Comparison of ENCODE assay signal across 8 mouse cellular contexts in the genomic region with DNA sequence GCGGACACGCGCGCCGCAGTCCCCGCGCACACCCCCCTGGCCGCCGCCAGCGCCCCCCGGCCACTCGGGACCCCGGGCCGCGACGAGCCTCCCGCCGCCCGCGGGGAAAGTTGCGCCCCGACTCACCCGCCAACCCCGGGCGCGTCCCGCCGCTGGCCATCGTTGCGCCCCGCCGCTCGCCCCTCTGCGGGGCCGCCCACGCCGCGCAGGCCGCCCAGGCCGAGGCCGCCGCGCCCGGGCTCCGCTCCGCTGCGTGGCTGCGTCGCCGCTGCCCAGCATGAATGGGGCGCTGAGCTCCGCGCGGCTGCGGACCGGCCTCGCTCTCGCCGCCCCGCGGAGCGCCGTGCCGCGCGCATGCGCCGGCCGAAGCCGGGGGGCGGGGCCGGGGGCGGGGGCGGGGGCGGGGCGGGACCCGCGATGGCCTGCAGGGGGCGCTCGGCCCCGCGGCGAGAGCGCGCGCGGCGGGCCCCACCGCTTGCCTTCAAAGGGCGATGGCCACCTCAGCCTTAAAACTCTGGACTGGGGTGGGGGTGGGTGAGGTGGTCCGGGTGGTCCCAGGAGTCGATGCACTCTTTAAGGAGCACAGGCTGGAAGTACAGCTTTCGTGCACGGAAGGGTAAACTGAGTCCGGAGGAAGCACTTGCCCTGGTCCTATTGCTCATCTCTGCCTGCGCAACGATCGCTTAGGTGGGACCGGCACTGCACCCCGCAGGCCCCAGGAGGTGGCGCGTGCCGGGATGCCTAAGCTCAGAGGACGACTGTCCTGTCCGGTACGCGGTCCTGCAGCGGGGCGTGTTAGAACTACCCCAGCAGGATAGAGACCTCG. TPM values are rescaled to one million over a fixed set of nuclear protein-coding genes. Genes with fewer than 3 reads are reported as not detected.
DNase-seq lines count a peak whose midpoint lies in the region; ATAC-seq and TF ChIP-seq lines count a peak whose summit lies in the region.

Plxna1 (minus strand) TSS at position 340 of the 826 bp plus-strand sequence.

- no peaks in the 10 kb centered on the region for H3K36me3 ChIP-seq in forebrain, embryonic 15.5 days
- H3K36me3 ChIP-seq in lung, embryonic 16.5 days (ENCODE audit: control insufficient read depth, insufficient read depth, low read length), result no peaks in the 10 kb centered on the region

- POLR2A ChIA-PET in Patski (lab: Charles Lee), result interaction anchor here (0.8 to 1.4 kb wide), 3 partner anchors 10 to 446 kb away, joined by 3 read pairs; no protein-coding TSS in a partner anchor

- H3K9ac ChIP-seq in forebrain, embryonic 15.5 days (replicated peaks), result peak within 1 kb of the TSS; percentile 89
- H3K9ac ChIP-seq in lung, embryonic 16.5 days (ENCODE audit: low read length), result peak within 1 kb of the TSS; percentile 95

- H3K4me2 ChIP-seq in forebrain, embryonic 15.5 days (replicated peaks), result peak within 1 kb of the TSS; percentile 90
- H3K4me2 ChIP-seq in lung, embryonic 16.5 days (ENCODE audit: low read depth, low read length), result peak within 1 kb of the TSS; percentile 99

- ATAC-seq in Patski, result peak; percentile 57
- peak; percentile 47 for ATAC-seq in cerebellum, adult (ENCODE audit: insufficient number of reproducible peaks, low FRiP score, low TSS enrichment)
- peak; percentile 68 for ATAC-seq in forebrain, embryonic 15.5 days (replicated peaks)
- peak; percentile 88 for ATAC-seq in lung, embryonic 16.5 days (ENCODE audit: low read depth)

- H3K27me3 ChIP-seq in Patski, result no peaks in the 10 kb centered on the region
- H3K27me3 ChIP-seq in forebrain, embryonic 15.5 days, result 0 out of 2 replicates have a peak, but pooled peaks cover 3% of the 10 kb centered on the region
- H3K27me3 ChIP-seq in lung, embryonic 16.5 days (ENCODE audit: control insufficient read depth, insufficient read depth, low read depth, low read length), result no peaks in the 10 kb centered on the region

- H3K4me1 ChIP-seq in forebrain, embryonic 15.5 days, result peaks cover 43% of the 10 kb centered on the region
- peaks cover 37% of the 10 kb centered on the region for H3K4me1 ChIP-seq in lung, embryonic 16.5 days (replicated peaks; ENCODE audit: control insufficient read depth, insufficient read depth, low read length)

- no peak for DNase-seq in Patski (ENCODE audit: low read depth, low spot score)
- DNase-seq in heart, postnatal 10 days, result peak; percentile 63 to 68
- DNase-seq in large intestine, adult 2 months (ENCODE audit: low read depth, low spot score), result no peak
- peak; percentile 72 for DNase-seq in retina, embryonic 14.5 days (ENCODE audit: low spot score)
- DNase-seq in urinary bladder, postnatal 36 days (ENCODE audit: low spot score in 2 of 2), result peak; percentile 35 to 42

- no peak for TF ChIP-seq CTCF in Patski (IDR thresholded peaks at IDR 0.05)

- WGBS in forebrain, embryonic 15.5 days, result under 1% methylated on average over 68 of the region's 110 CpGs
- under 1% methylated on average over 99 of the region's 110 CpGs for WGBS in large intestine, adult 2 months
- WGBS in lung, embryonic 16.5 days, result under 1% methylated on average over 49 of the region's 110 CpGs

- H3K4me3 ChIP-seq in forebrain, embryonic 15.5 days, result peak within 1 kb of the TSS; percentile 92
- H3K4me3 ChIP-seq in lung, embryonic 16.5 days (ENCODE audit: low read length), result peak within 1 kb of the TSS; percentile 96

- H3K9me3 ChIP-seq in forebrain, embryonic 15.5 days, result no peaks in the 10 kb centered on the region
- H3K9me3 ChIP-seq in lung, embryonic 16.5 days (ENCODE audit: control insufficient read depth, low read length), result no peaks in the 10 kb centered on the region

- H3K27ac ChIP-seq in forebrain, embryonic 15.5 days (replicated peaks), result peak within 1 kb of the TSS; percentile 71
- peak within 1 kb of the TSS; percentile 63 for H3K27ac ChIP-seq in lung, embryonic 16.5 days (ENCODE audit: low read length)

- intact Hi-C loops in heart, postnatal 10 days (cut with DNase I), result loop anchor here (1.0 to 5.0 kb wide), 5 partner anchors 104 to 435 kb away; no protein-coding TSS in a partner anchor

- in situ Hi-C loops in Patski (cut with MboI; ENCODE audit: low pct_unique_long_range_greater_than_20kb), result loop anchor here (5.0 kb wide), 2 partner anchors 190 to 270 kb away; no protein-coding TSS in a partner anchor

- CTCF ChIA-PET in Patski (lab: Charles Lee), result interaction anchor here (1.3 to 2.0 kb wide), 3 partner anchors 26 to 192 kb away, joined by 5 to 9 read pairs (median 8); no protein-coding TSS in a partner anchor

RNA-seq across cellular contexts. Expression of gene Plxna1, which starts in this region (rescaled TPM):
- 103 TPM for polyA plus RNA-seq in Patski (2021)
- 39.5 and 45.7 TPM in 2 replicates for polyA plus RNA-seq in forebrain, embryonic 15.5 days (2015; fragmentation: Nextera tagmentation; extraction: Ambion mirVana)
- 10 to 100 TPM; 39.3 to 48.5 TPM for total RNA-seq in heart, postnatal 10 days (2021)
- polyA plus RNA-seq in large intestine, adult 2 months (2012; rRNA removed), result 14.0 and 27.0 TPM in 2 replicates
- 8.7 and 10.4 TPM in 2 replicates for polyA plus RNA-seq in lung, embryonic 16.5 days (2015; fragmentation: Nextera tagmentation; extraction: Ambion mirVana)

Comparison
In these comparisons a context has a peak if more than half of its experiments do, and no peak if none do; other contexts are left out.
1. DNase-seq: peak in heart, postnatal 10 days (2 of 2), retina, embryonic 14.5 days (single experiment) and urinary bladder, postnatal 36 days (2 of 2); none in Patski (single experiment) and large intestine, adult 2 months (single experiment).
2. Peak in every context shown above with its lines, with median percentiles within 50 percentile points of each other: ATAC-seq.